Mouse (Mus musculus): ENCODE results near the gene Sirt7.

- TF ChIP-seq CTCF (IDR thresholded peaks at IDR 0.05; ENCODE audit: low read depth, low read length): no peak
- TF ChIP-seq GATA1 (IDR thresholded peaks at IDR 0.05; ENCODE audit: borderline replicate concordance, low read length): no peak
- no peak for TF ChIP-seq TAL1 (conservative IDR thresholded peaks at IDR 0.05; ENCODE audit: low read depth, low read length)
- no peak for TF ChIP-seq POLR2AphosphoS5 (IDR thresholded peaks at IDR 0.05; ENCODE audit: insufficient replicate concordance, low read depth, low read length)
Measured at GRCm38 (mm10) chr11:120617519-120618112, 7.4 kb downstream of the Sirt7 start, which contains the start of gene Pcyt2.
